Comparison of ENCODE assay signal across 32 mouse cellular contexts in genomic region chr8:43931727-43932126, GRCm38 (mm10).
DNase-seq lines count a peak whose midpoint lies in the region; ATAC-seq and TF ChIP-seq lines count a peak whose summit lies in the region.
"Had no signal": no experiment of that assay in that cellular context is flagged by ENCODE, and none has a peak within 500 bp of the region (broad histone marks: within the 10 kb centered on the region; RNA-seq: fewer than 3 reads in every experiment).

No protein-coding gene starts in this region.

- no peak for ATAC-seq in embryonic facial prominence, embryonic 11.5 days (replicated peaks; ENCODE audit: insufficient number of reproducible peaks, low FRiP score, low TSS enrichment, low read depth)
- ATAC-seq: forebrain, embryonic 15.5 days; inflammation-experienced regulatory T-cells, adult 6 months had no signal

- no peak overlapping the region for H3K4me3 ChIP-seq in embryonic facial prominence, embryonic 11.5 days (ENCODE audit: low read depth, low read length)
- no peak overlapping the region for H3K4me3 ChIP-seq in embryonic facial prominence, embryonic 10.5 days
- H3K4me3 ChIP-seq in left cerebral cortex, adult 2 months: no peak overlapping the region
- H3K4me3 ChIP-seq in limb, embryonic 10.5 days: no peak overlapping the region
- H3K4me3 ChIP-seq: embryonic facial prominence, embryonic 15.5 days; forebrain, embryonic 15.5 days; heart, embryonic 12.5 days; hindbrain, embryonic 12.5 days; liver, embryonic 15.5 days; midbrain, embryonic 12.5 days; neural tube, embryonic 12.5 days; stomach, embryonic 15.5 days had no signal

- TF ChIP-seq CTCF in left cerebral cortex, adult 2 months (IDR thresholded peaks at IDR 0.05): peak; percentile 30

- peak; percentile 8 for DNase-seq in embryonic facial prominence, embryonic 11.5 days (ENCODE audit: low spot score)
- no peak for DNase-seq in embryonic facial prominence, embryonic 10.5 days (ENCODE audit: low spot score)
- DNase-seq in left cerebral cortex, adult 2 months (ENCODE audit: extremely low spot score in 1 of 2, low spot score in 2 of 2): no peak
- DNase-seq in left cerebral cortex, adult 11 months (ENCODE audit: low spot score): no peak
- DNase-seq in 416B (ENCODE audit: low read depth): peak; percentile 6
- peak; percentile 24 for DNase-seq in R1 (ENCODE audit: low read depth, low spot score)
- no peak for DNase-seq in ovary, postnatal 10 days (ENCODE audit: low spot score)
- no peak for DNase-seq in limb, embryonic 10.5 days (ENCODE audit: low spot score)
- DNase-seq: adrenal gland, postnatal 25 days; cerebellum, adult 11 months; cerebellum, adult 9-11 months; gastrocnemius, postnatal 25 days; heart, adult 18-20 months; heart, postnatal 14 days; kidney, adult 8-10 months; kidney, postnatal 25 days; layer of hippocampus, adult 9-11 months; left cerebral cortex, postnatal 4 days; liver; lung, postnatal 10 days; right cerebral cortex, adult 18-20 months; right cerebral cortex, postnatal 4 days; thymus, adult 2 months had no signal

- no peaks in the 10 kb centered on the region for H3K36me3 ChIP-seq in embryonic facial prominence, embryonic 11.5 days (replicated peaks; ENCODE audit: control insufficient read depth, insufficient read depth, low read depth, low read length)
- H3K36me3 ChIP-seq in embryonic facial prominence, embryonic 10.5 days (replicated peaks): no peaks in the 10 kb centered on the region
- no peaks in the 10 kb centered on the region for H3K36me3 ChIP-seq in limb, embryonic 10.5 days
- H3K36me3 ChIP-seq: embryonic facial prominence, embryonic 15.5 days; forebrain, embryonic 15.5 days; heart, embryonic 12.5 days; hindbrain, embryonic 12.5 days; liver, embryonic 15.5 days; midbrain, embryonic 12.5 days; neural tube, embryonic 12.5 days; stomach, embryonic 15.5 days had no signal

- intact Hi-C loops in left cerebral cortex, adult 2 months (cut with DNase I): no loop called here

- no peaks in the 10 kb centered on the region for H3K9me3 ChIP-seq in embryonic facial prominence, embryonic 11.5 days (replicated peaks; ENCODE audit: control insufficient read depth, low read length)
- H3K9me3 ChIP-seq in embryonic facial prominence, embryonic 10.5 days: no peaks in the 10 kb centered on the region
- H3K9me3 ChIP-seq in limb, embryonic 10.5 days (replicated peaks): no peaks in the 10 kb centered on the region
- H3K9me3 ChIP-seq: embryonic facial prominence, embryonic 15.5 days; forebrain, embryonic 15.5 days; heart, embryonic 12.5 days; hindbrain, embryonic 12.5 days; liver, embryonic 15.5 days; midbrain, embryonic 12.5 days; neural tube, embryonic 12.5 days; stomach, embryonic 15.5 days had no signal

- H3K4me1 ChIP-seq in embryonic facial prominence, embryonic 11.5 days (ENCODE audit: control insufficient read depth, insufficient read depth, low read length): no peaks in the 10 kb centered on the region
- H3K4me1 ChIP-seq in embryonic facial prominence, embryonic 10.5 days: no peaks in the 10 kb centered on the region
- no peaks in the 10 kb centered on the region for H3K4me1 ChIP-seq in limb, embryonic 10.5 days
- H3K4me1 ChIP-seq: embryonic facial prominence, embryonic 15.5 days; forebrain, embryonic 15.5 days; heart, embryonic 12.5 days; hindbrain, embryonic 12.5 days; liver, embryonic 15.5 days; midbrain, embryonic 12.5 days; neural tube, embryonic 12.5 days; stomach, embryonic 15.5 days had no signal

- no peaks in the 10 kb centered on the region for H3K27me3 ChIP-seq in embryonic facial prominence, embryonic 11.5 days (ENCODE audit: control insufficient read depth, insufficient read depth, low read length)
- no peaks in the 10 kb centered on the region for H3K27me3 ChIP-seq in embryonic facial prominence, embryonic 10.5 days (replicated peaks; ENCODE audit: low read depth, poor library complexity, severe bottlenecking)
- H3K27me3 ChIP-seq in limb, embryonic 10.5 days (ENCODE audit: low read depth, poor library complexity, severe bottlenecking): no peaks in the 10 kb centered on the region
- H3K27me3 ChIP-seq: embryonic facial prominence, embryonic 15.5 days; forebrain, embryonic 15.5 days; heart, embryonic 12.5 days; hindbrain, embryonic 12.5 days; liver, embryonic 15.5 days; midbrain, embryonic 12.5 days; neural tube, embryonic 12.5 days; stomach, embryonic 15.5 days had no signal

- no peak overlapping the region for H3K4me2 ChIP-seq in embryonic facial prominence, embryonic 11.5 days (ENCODE audit: low read depth, low read length)
- H3K4me2 ChIP-seq: embryonic facial prominence, embryonic 15.5 days; forebrain, embryonic 15.5 days; heart, embryonic 12.5 days; hindbrain, embryonic 12.5 days; liver, embryonic 15.5 days; midbrain, embryonic 12.5 days; neural tube, embryonic 12.5 days; stomach, embryonic 15.5 days had no signal

- H3K27ac ChIP-seq in embryonic facial prominence, embryonic 11.5 days (replicated peaks; ENCODE audit: low read depth, low read length): no peak overlapping the region
- H3K27ac ChIP-seq in embryonic facial prominence, embryonic 10.5 days (replicated peaks): no peak overlapping the region
- H3K27ac ChIP-seq in left cerebral cortex, adult 2 months: no peak overlapping the region
- no peak overlapping the region for H3K27ac ChIP-seq in limb, embryonic 10.5 days
- H3K27ac ChIP-seq: embryonic facial prominence, embryonic 15.5 days; forebrain, embryonic 15.5 days; hindbrain, embryonic 12.5 days; liver, embryonic 15.5 days; midbrain, embryonic 12.5 days; neural tube, embryonic 12.5 days; stomach, embryonic 15.5 days had no signal

- no peak overlapping the region for H3K9ac ChIP-seq in embryonic facial prominence, embryonic 11.5 days (replicated peaks; ENCODE audit: low read length)
- H3K9ac ChIP-seq: embryonic facial prominence, embryonic 15.5 days; forebrain, embryonic 15.5 days; heart, embryonic 12.5 days; hindbrain, embryonic 12.5 days; liver, embryonic 15.5 days; midbrain, embryonic 12.5 days; neural tube, embryonic 12.5 days; stomach, embryonic 15.5 days had no signal

Comparison
In these comparisons a context has a peak if more than half of its experiments do, and no peak if none do; other contexts are left out.
1. DNase-seq: peak in embryonic facial prominence, embryonic 11.5 days (single experiment), 416B (single experiment) and R1 (single experiment); none in embryonic facial prominence, embryonic 10.5 days (single experiment), left cerebral cortex, adult 2 months (0 of 2), left cerebral cortex, adult 11 months (single experiment), ovary, postnatal 10 days (single experiment) and limb, embryonic 10.5 days (single experiment).